Mouse (Mus musculus): ENCODE measurements at regions not wholly inside any gene's neighbourhood (a gene's known extent, or its start where the extent isn't known, plus 50 kb on each side); places are given as distances from the start of the nearest gene placed in this dataset.

GRCm38 (mm10) chr1:69247691-69248090, 139.8 kb upstream of the Erbb4 start:
- Histone ChIP-seq H3K4me1 (ENCODE audit: control insufficient read depth, insufficient read depth, low read length) (no peaks in the 10 kb centered on the region), H3K4me3 (replicated peaks; ENCODE audit: extremely low read depth, low read depth, low read length) (no peak overlapping the region)
- no peak for DNase-seq
- WGBS: 68% methylated on average over 5 of the region's 5 CpGs
- no peak for TF ChIP-seq CTCF (IDR thresholded peaks at IDR 0.05; ENCODE audit: insufficient read depth, low read length)
- TF ChIP-seq POLR2A (IDR thresholded peaks at IDR 0.05; ENCODE audit: borderline replicate concordance, extremely low read depth, low read depth, low read length): no peak

- TF ChIP-seq POLR2A (IDR thresholded peaks at IDR 0.05; ENCODE audit: borderline replicate concordance, extremely low read depth, low read depth, low read length) (no peak), CTCF (IDR thresholded peaks at IDR 0.05; ENCODE audit: insufficient read depth, low read length) (no peak)
- H3K4me1 ChIP-seq (ENCODE audit: control insufficient read depth, insufficient read depth, low read length): no peaks in the 10 kb centered on the region
- no peak for DNase-seq
- no peak overlapping the region for H3K4me3 ChIP-seq (replicated peaks; ENCODE audit: extremely low read depth, low read depth, low read length)
- 69% methylated on average over 3 of the region's 3 CpGs for WGBS
Observed at GRCm38 (mm10) chr1:69242289-69242909, 134.5 kb upstream of the Erbb4 start.

- Histone ChIP-seq H3K4me3 (replicated peaks; ENCODE audit: extremely low read depth, low read depth, low read length) (no peak overlapping the region), H3K4me1 (ENCODE audit: control insufficient read depth, insufficient read depth, low read length) (no peaks in the 10 kb centered on the region)
- TF ChIP-seq CTCF (IDR thresholded peaks at IDR 0.05; ENCODE audit: insufficient read depth, low read length) (peak; percentile 89), POLR2A (IDR thresholded peaks at IDR 0.05; ENCODE audit: borderline replicate concordance, extremely low read depth, low read depth, low read length) (no peak)
- DNase-seq: peak; percentile 38
- 10% methylated on average over 11 of the region's 11 CpGs for WGBS
Observed at GRCm38 (mm10) chr1:69241502-69242214, 133.8 kb upstream of the Erbb4 start.

- no peak for DNase-seq
- Histone ChIP-seq H3K4me1 (ENCODE audit: control insufficient read depth, insufficient read depth, low read length) (no peaks in the 10 kb centered on the region), H3K4me3 (replicated peaks; ENCODE audit: extremely low read depth, low read depth, low read length) (no peak overlapping the region)
- TF ChIP-seq POLR2A (IDR thresholded peaks at IDR 0.05; ENCODE audit: borderline replicate concordance, extremely low read depth, low read depth, low read length): no peak
- no peak for TF ChIP-seq CTCF (IDR thresholded peaks at IDR 0.05; ENCODE audit: insufficient read depth, low read length)
Observed at GRCm38 (mm10) chr1:69227864-69228263, 120.0 kb upstream of the Erbb4 start.

GRCm38 (mm10) chr1:69212896-69213500, 105.1 kb upstream of the Erbb4 start:
- no peak for TF ChIP-seq CTCF (IDR thresholded peaks at IDR 0.05; ENCODE audit: insufficient read depth, low read length)
- TF ChIP-seq POLR2A (IDR thresholded peaks at IDR 0.05; ENCODE audit: borderline replicate concordance, extremely low read depth, low read depth, low read length): no peak
- H3K4me3 ChIP-seq (replicated peaks; ENCODE audit: extremely low read depth, low read depth, low read length): no peak overlapping the region
- no peak for DNase-seq
- 79% methylated on average over 1 of the region's 1 CpGs for WGBS
- H3K4me1 ChIP-seq (ENCODE audit: control insufficient read depth, insufficient read depth, low read length): no peaks in the 10 kb centered on the region

GRCm38 (mm10) chr1:69202745-69203144, 94.9 kb upstream of the Erbb4 start:
- DNase-seq: no peak
- 70% methylated on average over 2 of the region's 2 CpGs for WGBS
- Histone ChIP-seq H3K4me3 (replicated peaks; ENCODE audit: extremely low read depth, low read depth, low read length) (no peak overlapping the region), H3K4me1 (ENCODE audit: control insufficient read depth, insufficient read depth, low read length) (no peaks in the 10 kb centered on the region)
- no peak for TF ChIP-seq POLR2A (IDR thresholded peaks at IDR 0.05; ENCODE audit: borderline replicate concordance, extremely low read depth, low read depth, low read length)

- WGBS: 39% methylated on average over 5 of the region's 5 CpGs
- no peak overlapping the region for H3K4me3 ChIP-seq (replicated peaks; ENCODE audit: extremely low read depth, low read depth, low read length)
- H3K4me1 ChIP-seq (ENCODE audit: control insufficient read depth, insufficient read depth, low read length): no peaks in the 10 kb centered on the region
- DNase-seq: no peak
- TF ChIP-seq CTCF (IDR thresholded peaks at IDR 0.05; ENCODE audit: insufficient read depth, low read length): no peak
- no peak for TF ChIP-seq POLR2A (IDR thresholded peaks at IDR 0.05; ENCODE audit: borderline replicate concordance, extremely low read depth, low read depth, low read length)
Observed at GRCm38 (mm10) chr1:69165202-69165601, 57.3 kb upstream of the Erbb4 start.

All from lung, adult 2 months (tissue).